Comparison of ENCODE assay signal across 8 mouse cellular contexts in genomic region chr19:6389803-6390202, GRCm38 (mm10). TPM values are rescaled to one million over a fixed set of nuclear protein-coding genes. Genes with fewer than 3 reads are reported as not detected.
A peak's percentile ranks its signal among the peaks of the same experiment; 100 is the strongest.
DNase-seq lines count a peak whose midpoint lies in the region; ATAC-seq and TF ChIP-seq lines count a peak whose summit lies in the region.

No protein-coding gene starts in this region.

- DNase-seq in heart, adult 11 months, result peak; percentile 91
- DNase-seq in heart, postnatal 25 days (ENCODE audit: low spot score), result no peak
- DNase-seq in induced T-regulatory cell, adult 2 months (ENCODE audit: low read depth), result peak; percentile 85
- DNase-seq in thymus, postnatal 10 days (ENCODE audit: low spot score in 2 of 2), result peak; percentile 60 to 67
- no peak for DNase-seq in natural killer cell, adult 2 months (ENCODE audit: low spot score in 2 of 2)
- DNase-seq in right cerebral cortex, postnatal 25 days, result no peak

- ATAC-seq in megakaryocyte progenitor cell, adult 5-6 weeks (replicated peaks; ENCODE audit: poor library complexity), result peak; percentile 26; the same call in 1 of the 2 replicates

- TF ChIP-seq POLR2A in cortical plate, adult 2 months (IDR thresholded peaks at IDR 0.05; ENCODE audit: extremely low read depth, insufficient read depth, low read length), result no peak

- TF ChIP-seq CTCF in cortical plate, adult 2 months (IDR thresholded peaks at IDR 0.05; ENCODE audit: extremely low read depth, insufficient read depth, low read length), result no peak

- no peaks in the 10 kb centered on the region for H3K4me1 ChIP-seq in cortical plate, adult 2 months (ENCODE audit: control insufficient read depth, insufficient read depth, low read length)

- intact Hi-C loops in heart, postnatal 25 days (cut with DNase I), result no loop called here

- no peak overlapping the region for H3K27ac ChIP-seq in cortical plate, adult 2 months (ENCODE audit: insufficient read depth, low read length)

- peak overlapping the region; percentile 35 for H3K4me3 ChIP-seq in cortical plate, adult 2 months (ENCODE audit: insufficient read depth, low read length)

RNA-seq across cellular contexts. Expression of gene Pygm, which starts 5.6 kb away (rescaled TPM):
- 1,000 to 10,000 TPM; 1,128 to 1,145 TPM for total RNA-seq in heart, postnatal 25 days (2021)
- 40.9 and 46.2 TPM in 2 replicates for polyA plus RNA-seq in cortical plate, adult 2 months (2012; rRNA removed)
- total RNA-seq in megakaryocyte progenitor cell, adult 5-6 weeks (2015), result 0.30 and 1.5 TPM in 2 replicates
- total RNA-seq in megakaryocyte progenitor cell, adult 5-6 weeks (2017), result 0.47 TPM in 1 of 2 replicates, not detected in the other

RNA-seq across cellular contexts. Expression of gene Rasgrp2, which starts 9.3 kb away (rescaled TPM):
- total RNA-seq in heart, postnatal 25 days (2021), result 10 to 100 TPM; 43.2 to 55.2 TPM
- 52.5 and 78.6 TPM in 2 replicates for polyA plus RNA-seq in cortical plate, adult 2 months (2012; rRNA removed)
- 223 and 244 TPM in 2 replicates for total RNA-seq in megakaryocyte progenitor cell, adult 5-6 weeks (2015)
- 283 and 290 TPM in 2 replicates for total RNA-seq in megakaryocyte progenitor cell, adult 5-6 weeks (2017)

RNA-seq across cellular contexts. Expression of gene Sf1, which starts 26.3 kb away (rescaled TPM):
- total RNA-seq in heart, postnatal 25 days (2021), result 10 to 100 TPM; 76.1 to 88.8 TPM
- polyA plus RNA-seq in cortical plate, adult 2 months (2012; rRNA removed), result 145 and 149 TPM in 2 replicates
- total RNA-seq in megakaryocyte progenitor cell, adult 5-6 weeks (2015), result 268 and 287 TPM in 2 replicates
- total RNA-seq in megakaryocyte progenitor cell, adult 5-6 weeks (2017), result 156 and 192 TPM in 2 replicates

RNA-seq across cellular contexts. Expression of gene Nrxn2, which starts 28.7 kb away (rescaled TPM):
- 1 to 10 TPM; 3.4 to 4.4 TPM for total RNA-seq in heart, postnatal 25 days (2021)
- 279 and 288 TPM in 2 replicates for polyA plus RNA-seq in cortical plate, adult 2 months (2012; rRNA removed)
- total RNA-seq in megakaryocyte progenitor cell, adult 5-6 weeks (2015), result not detected in 2 replicates
- not detected in 2 replicates for total RNA-seq in megakaryocyte progenitor cell, adult 5-6 weeks (2017)

RNA-seq across cellular contexts. Expression of gene Map4k2, which starts 48.9 kb away (rescaled TPM):
- 10 to 100 TPM; 42.6 to 44.3 TPM for total RNA-seq in heart, postnatal 25 days (2021)
- 237 and 248 TPM in 2 replicates for polyA plus RNA-seq in cortical plate, adult 2 months (2012; rRNA removed)
- total RNA-seq in megakaryocyte progenitor cell, adult 5-6 weeks (2015), result 15.8 and 16.3 TPM in 2 replicates
- 30.5 and 45.4 TPM in 2 replicates for total RNA-seq in megakaryocyte progenitor cell, adult 5-6 weeks (2017)

Comparison
In these comparisons a context has a peak if more than half of its experiments do, and no peak if none do; other contexts are left out.
1. DNase-seq: peak in heart, adult 11 months (single experiment), induced T-regulatory cell, adult 2 months (single experiment) and thymus, postnatal 10 days (2 of 2); none in heart, postnatal 25 days (single experiment), natural killer cell, adult 2 months (0 of 2) and right cerebral cortex, postnatal 25 days (single experiment).
2. RNA of gene Pygm, which starts 5.6 kb away (total RNA-seq): 1,128 to 1,145 TPM in heart, postnatal 25 days; 0.30 to 1.5 TPM in megakaryocyte progenitor cell, adult 5-6 weeks; every median in the first group is over 100 times any median in the second.